Mouse (Mus musculus): ENCODE results near the gene Cryzl2. TPM values are rescaled to one million over a fixed set of nuclear protein-coding genes. Genes with fewer than 3 reads are reported as not detected.

Cryzl2 gene
- 1 to 10 TPM; 4.5 to 4.9 TPM for total RNA-seq (2023)

DNA sequence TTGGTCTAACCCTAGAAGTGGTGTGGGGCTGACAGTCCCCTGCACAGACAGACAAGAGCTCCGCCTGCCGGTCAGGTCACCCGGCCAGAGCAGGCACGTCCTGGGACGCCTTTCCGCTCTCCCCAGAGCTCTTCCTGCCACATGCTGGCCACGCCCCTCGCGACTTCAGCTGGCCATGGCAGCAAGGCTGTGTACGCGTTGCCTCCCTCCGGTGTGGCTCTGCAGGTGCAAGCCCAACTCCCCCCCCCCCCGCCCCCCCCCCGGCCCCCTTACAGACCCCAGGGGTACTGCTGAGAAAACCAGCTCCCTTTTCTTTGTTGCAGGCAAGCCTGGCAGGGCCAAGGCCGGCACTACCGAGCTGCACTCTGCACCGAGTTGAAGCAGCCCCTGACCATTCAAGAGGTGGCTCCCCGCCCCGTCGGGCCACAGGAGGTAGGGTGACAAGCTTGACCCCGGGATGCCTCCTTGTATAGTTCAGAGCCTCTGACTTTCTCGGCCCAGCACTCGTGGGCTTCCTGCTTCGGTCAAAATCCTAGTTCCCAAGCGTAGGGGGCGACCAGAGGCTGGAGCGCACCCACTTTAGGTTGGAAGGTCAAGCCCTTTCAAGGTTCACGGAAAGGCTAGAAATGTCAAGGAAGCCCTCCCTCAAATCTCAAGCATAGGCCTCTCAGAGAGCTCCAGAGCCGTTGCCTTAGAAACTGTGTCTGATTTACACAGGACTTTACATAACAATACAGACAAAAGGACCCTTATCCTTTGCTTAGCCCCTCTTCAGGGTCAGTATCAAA is at the start of gene Cryzl2:
Gene Cryzl2 (plus strand): TSS at position 157 of the 788 bp plus-strand sequence.

DNA sequence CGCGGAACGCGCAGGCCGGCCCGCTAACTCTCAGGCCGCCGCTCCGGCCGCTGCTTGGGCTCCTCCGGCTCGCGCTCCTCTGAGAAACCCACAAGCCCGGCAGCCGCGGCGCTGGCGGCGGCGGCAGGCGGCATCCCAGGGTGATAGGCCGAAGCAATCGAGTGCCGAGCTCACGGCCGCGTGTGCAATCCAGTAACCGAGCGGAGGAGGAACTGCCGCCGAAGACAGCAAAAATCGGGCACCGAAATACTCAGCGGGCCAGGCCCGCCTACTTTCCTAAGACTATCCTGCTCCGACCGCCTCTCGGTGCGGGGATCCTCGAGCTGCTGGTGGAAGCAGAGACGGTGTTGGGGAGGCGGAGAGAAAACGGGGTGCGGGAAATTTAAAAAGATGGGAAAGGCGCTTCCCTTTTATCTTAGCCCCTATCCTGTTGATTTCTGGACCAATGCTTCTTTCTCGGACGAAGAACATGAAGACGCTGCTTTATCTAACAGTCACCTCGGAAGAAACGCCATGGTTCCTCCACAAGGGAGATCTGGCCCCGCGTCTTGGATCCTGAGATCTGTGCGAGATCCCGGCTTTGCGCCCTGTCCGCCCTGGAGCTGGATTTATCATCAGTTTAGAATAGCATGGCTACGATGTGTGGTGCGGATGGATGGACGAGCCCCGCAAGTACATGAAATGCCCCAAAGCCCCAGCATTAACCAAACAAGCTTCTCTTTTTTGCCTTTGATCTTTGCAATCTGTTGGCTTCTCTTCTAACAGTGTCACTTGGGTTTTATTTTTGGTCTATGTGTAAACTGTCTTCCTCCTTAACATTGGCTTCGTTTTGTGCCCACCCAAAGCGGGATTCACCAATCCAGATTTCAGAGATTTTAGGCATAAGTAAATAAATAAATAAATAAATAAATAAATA is 45.7 kb upstream of the Cryzl2 start, which contains the start of gene Rasal2:
Gene Rasal2 (minus strand): TSS at position 142 of the 916 bp plus-strand sequence.

DNA sequence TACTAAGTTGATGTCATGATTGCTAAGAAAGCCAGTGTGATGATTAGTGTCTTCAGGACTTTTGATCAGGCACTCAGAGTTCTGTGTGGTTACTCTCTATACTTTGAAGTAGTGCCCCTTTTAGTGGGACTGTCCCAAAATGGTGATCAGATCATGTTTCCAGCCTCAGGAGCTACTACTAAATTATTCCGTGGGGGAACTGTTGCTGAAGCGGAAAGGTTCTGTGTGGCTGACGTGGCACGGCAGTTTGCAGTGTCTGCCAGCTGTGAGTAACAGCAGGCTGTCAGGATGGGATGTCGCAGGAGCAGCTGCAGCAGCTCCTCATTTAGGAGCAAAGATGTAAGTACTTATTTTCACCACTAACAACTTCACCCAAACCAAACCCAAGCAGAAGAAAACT is 48.1 kb downstream of the Cryzl2 start, which contains the start of gene Sec16b:
Gene Sec16b (plus strand): TSS at position 207 of the 400 bp plus-strand sequence.

Other genes starting within 250 kb of the Cryzl2 start
- gene Rasal2, start 46.0 kb upstream of the Cryzl2 start, total RNA-seq (2023): 1 to 10 TPM in 1 of 2 experiments, under 1 TPM in 1; 0.84 to 1.0 TPM
- 1 to 10 TPM; 1.2 to 1.5 TPM for gene Sec16b, start 48.2 kb downstream of the Cryzl2 start, total RNA-seq (2023)